Mouse (Mus musculus) midbrain, embryonic 12.5 days (tissue): ENCODE measurements around the gene Samt1. TPM values are rescaled to one million over a fixed set of nuclear protein-coding genes. Genes with fewer than 3 reads are reported as not detected.
"Not testable (repeated sequence)": the region's sequence is repeated elsewhere in the genome, so short reads cannot be mapped to it uniquely, and the experiment has no call there.

Experiments
- ATAC-seq: fragments of 200-750 bp; cut with Nextera tagmentation; 2 replicates; pipeline ENCODE4 v1.8.0; 2017; ENCODE audit warnings: low read depth, moderate TSS enrichment, moderate library complexity; ENCODE audit not compliant: low FRiP score
- H3K27ac ChIP-seq: fragments of 300-500 bp; sonication (generic); replicated peaks from 2 replicates; pipeline ENCODE4 v1.5.1; 2016; ENCODE audit warnings: mild to moderate bottlenecking
- H3K27me3 ChIP-seq: fragments of 300-500 bp; sonication (generic); 2 replicates; pipeline ENCODE4 v1.6.1; 2016; ENCODE audit warnings: mild to moderate bottlenecking
- H3K36me3 ChIP-seq: fragments of 300-500 bp; sonication (generic); 2 replicates; pipeline ENCODE4 v1.6.1; 2016
- H3K4me1 ChIP-seq: fragments of 300-500 bp; sonication (generic); 2 replicates; pipeline ENCODE4 v1.6.1; 2016
- H3K4me2 ChIP-seq: fragments of 300-500 bp; sonication (generic); replicated peaks from 2 replicates; pipeline ENCODE4 v1.6.1; 2016; ENCODE audit warnings: mild to moderate bottlenecking, moderate library complexity
- H3K4me3 ChIP-seq: fragments of 300-500 bp; sonication (generic); 2 replicates; pipeline ENCODE4 v1.5.1; 2016; ENCODE audit warnings: mild to moderate bottlenecking
- H3K9ac ChIP-seq: fragments of 300-500 bp; sonication (generic); replicated peaks from 2 replicates; pipeline ENCODE4 v1.6.1; 2016; ENCODE audit warnings: mild to moderate bottlenecking, moderate library complexity
- H3K9me3 ChIP-seq: fragments of 300-500 bp; sonication (generic); 2 replicates; pipeline ENCODE4 v1.6.1; 2016; ENCODE audit warnings: mild to moderate bottlenecking
- WGBS: fragments of 180-500 bp; shearing (Covaris S2); methylation state at CpG from one replicate; pipeline ENCODE4 v1.1.7; 2016; 5-methylcytosine and 5-hydroxymethylcytosine counted together
- polyA plus RNA-seq: library from polyadenylated mRNA; unstranded; fragments of >200 nt; fragmentation: Nextera tagmentation; extraction: Ambion mirVana; gene quantifications from 2 replicates; pipeline ENCODE4 v1.2.1, GENCODE M21; 2016

Samt1 gene
- polyA plus RNA-seq: not detected in 2 replicates

DNA sequence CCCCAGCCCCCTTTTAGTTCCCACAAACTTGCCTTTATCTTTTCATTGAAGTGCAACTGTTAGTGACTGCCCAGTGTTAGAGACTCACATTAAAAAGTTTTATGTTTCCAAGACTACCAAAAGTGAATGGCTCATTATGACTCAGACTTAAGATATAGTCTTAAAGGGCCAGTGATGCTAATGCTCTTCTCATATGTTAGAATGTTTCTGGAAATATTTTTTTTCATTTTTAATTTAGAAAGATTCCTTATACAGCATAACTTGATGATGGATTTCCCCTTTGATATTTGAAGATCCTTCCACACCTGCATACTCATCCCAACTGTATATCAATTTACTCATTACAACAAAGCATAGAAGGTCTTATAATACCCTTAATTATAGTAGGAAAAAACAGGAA lies at the start of gene Samt1:
TSS of gene Samt1 (minus strand) at position 101 of the 400 bp plus-strand sequence.
- H3K4me1 ChIP-seq, H3K36me3 ChIP-seq, ATAC-seq, H3K27me3 ChIP-seq, H3K4me3 ChIP-seq, H3K9me3 ChIP-seq, H3K27ac ChIP-seq, H3K4me2 ChIP-seq, H3K9ac ChIP-seq: not testable (repeated sequence)

DNA sequence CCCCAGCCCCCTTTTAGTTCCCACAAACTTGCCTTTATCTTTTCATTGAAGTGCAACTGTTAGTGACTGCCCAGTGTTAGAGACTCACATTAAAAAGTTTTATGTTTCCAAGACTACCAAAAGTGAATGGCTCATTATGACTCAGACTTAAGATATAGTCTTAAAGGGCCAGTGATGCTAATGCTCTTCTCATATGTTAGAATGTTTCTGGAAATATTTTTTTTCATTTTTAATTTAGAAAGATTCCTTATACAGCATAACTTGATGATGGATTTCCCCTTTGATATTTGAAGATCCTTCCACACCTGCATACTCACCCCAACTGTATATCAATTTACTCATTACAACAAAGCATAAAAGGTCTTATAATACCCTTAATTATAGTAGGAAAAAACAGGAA lies 42.5 kb upstream of the Samt1 start, which contains the start of gene Gm10057:
TSS of gene Gm10057 (minus strand) at position 101 of the 400 bp plus-strand sequence.
- not testable (repeated sequence) for ATAC-seq, H3K9me3 ChIP-seq, H3K4me1 ChIP-seq, H3K27me3 ChIP-seq, H3K4me2 ChIP-seq, H3K9ac ChIP-seq, H3K4me3 ChIP-seq, H3K27ac ChIP-seq, H3K36me3 ChIP-seq

DNA sequence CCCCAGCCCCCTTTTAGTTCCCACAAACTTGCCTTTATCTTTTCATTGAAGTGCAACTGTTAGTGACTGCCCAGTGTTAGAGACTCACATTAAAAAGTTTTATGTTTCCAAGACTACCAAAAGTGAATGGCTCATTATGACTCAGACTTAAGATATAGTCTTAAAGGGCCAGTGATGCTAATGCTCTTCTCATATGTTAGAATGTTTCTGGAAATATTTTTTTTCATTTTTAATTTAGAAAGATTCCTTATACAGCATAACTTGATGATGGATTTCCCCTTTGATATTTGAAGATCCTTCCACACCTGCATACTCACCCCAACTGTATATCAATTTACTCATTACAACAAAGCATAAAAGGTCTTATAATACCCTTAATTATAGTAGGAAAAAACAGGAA lies 21.3 kb upstream of the Samt1 start, which contains the start of gene 4921511M17Rik:
TSS of gene 4921511M17Rik (minus strand) at position 101 of the 400 bp plus-strand sequence.
- H3K36me3 ChIP-seq, H3K9me3 ChIP-seq, H3K27me3 ChIP-seq, H3K27ac ChIP-seq, H3K4me2 ChIP-seq, H3K4me3 ChIP-seq, ATAC-seq, H3K9ac ChIP-seq, H3K4me1 ChIP-seq: not testable (repeated sequence)

DNA sequence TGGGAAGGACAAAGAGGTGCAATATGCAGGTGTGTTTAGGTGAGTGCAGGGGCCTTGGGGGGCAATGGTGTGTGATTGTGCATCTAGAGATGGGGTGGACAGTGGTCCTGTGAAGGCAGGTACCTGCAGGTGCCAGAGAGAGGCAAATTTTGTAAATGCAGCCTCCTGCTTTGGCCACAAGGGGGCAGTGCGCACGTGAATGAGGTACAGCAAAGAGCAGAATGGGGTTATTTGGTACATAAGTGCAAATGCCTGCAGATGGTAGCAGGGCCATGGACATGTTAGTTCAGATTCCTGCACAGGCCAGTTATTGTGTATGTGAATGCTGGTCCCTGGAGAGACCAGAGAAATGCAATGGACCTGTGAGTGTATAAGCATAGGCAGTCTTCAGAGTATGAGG lies 35.5 kb downstream of the Samt1 start:
- H3K27me3 ChIP-seq, H3K4me1 ChIP-seq, H3K4me3 ChIP-seq, H3K4me2 ChIP-seq, ATAC-seq, H3K9ac ChIP-seq, H3K27ac ChIP-seq, H3K36me3 ChIP-seq, H3K9me3 ChIP-seq: not testable (repeated sequence)
- no CpG with 5 or more reads among the region's 2 CpGs for WGBS

DNA sequence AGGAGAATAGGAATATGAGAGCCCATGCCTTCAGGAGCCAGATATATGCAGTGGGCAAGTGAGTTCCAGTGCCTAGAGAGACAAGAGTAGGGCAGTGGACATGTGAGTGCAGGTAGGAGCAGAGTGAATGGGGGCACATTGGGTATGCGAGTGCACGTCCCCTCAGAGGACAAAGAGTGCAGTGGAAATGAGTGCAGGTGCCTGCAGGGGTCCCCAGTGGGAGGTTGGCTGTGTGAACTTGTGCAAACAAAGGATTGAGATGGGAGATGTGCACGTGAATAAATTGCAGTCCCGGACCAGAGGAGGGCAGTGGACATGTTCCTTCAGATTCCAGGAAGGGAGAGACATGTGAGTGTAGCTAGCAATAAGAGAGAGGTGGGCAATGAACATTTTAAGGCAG lies 36.0 kb downstream of the Samt1 start:
- ATAC-seq, H3K27ac ChIP-seq, H3K9ac ChIP-seq, H3K9me3 ChIP-seq, H3K4me3 ChIP-seq, H3K4me2 ChIP-seq, H3K4me1 ChIP-seq, H3K36me3 ChIP-seq, H3K27me3 ChIP-seq: not testable (repeated sequence)
- 34% methylated on average over 4 of the region's 4 CpGs for WGBS

DNA sequence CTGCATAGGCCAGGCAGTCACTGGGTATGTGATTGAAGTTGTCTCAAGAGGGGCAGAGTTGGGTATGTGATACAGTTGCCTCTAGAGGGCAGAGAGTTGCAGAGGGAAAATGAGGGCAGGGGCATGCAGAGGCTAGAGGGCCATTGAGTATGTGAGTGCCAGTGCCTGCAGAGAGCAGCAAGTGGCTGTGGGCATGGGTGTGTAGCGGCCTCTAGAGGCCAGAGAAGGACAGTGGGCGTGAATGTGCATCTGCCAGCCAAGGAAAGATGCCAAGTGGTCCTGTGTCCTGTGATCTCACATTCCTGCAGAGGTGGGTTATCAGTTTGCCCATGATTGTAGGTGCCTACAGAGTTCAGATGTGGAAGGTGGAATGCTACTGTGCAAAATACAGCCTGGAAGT lies 38.0 kb downstream of the Samt1 start:
- no peak; the same call in 1 of the 2 replicates for ATAC-seq
- no peaks in the 10 kb centered on the region for H3K9me3 ChIP-seq
- 19% methylated on average over 2 of the region's 2 CpGs for WGBS
- no peak overlapping the region for H3K9ac ChIP-seq
- H3K27ac ChIP-seq: no peak overlapping the region
- H3K4me3 ChIP-seq: no peak overlapping the region
- H3K27me3 ChIP-seq: no peaks in the 10 kb centered on the region
- no peaks in the 10 kb centered on the region for H3K4me1 ChIP-seq
- H3K4me2 ChIP-seq: no peak overlapping the region
- H3K36me3 ChIP-seq: no peaks in the 10 kb centered on the region

DNA sequence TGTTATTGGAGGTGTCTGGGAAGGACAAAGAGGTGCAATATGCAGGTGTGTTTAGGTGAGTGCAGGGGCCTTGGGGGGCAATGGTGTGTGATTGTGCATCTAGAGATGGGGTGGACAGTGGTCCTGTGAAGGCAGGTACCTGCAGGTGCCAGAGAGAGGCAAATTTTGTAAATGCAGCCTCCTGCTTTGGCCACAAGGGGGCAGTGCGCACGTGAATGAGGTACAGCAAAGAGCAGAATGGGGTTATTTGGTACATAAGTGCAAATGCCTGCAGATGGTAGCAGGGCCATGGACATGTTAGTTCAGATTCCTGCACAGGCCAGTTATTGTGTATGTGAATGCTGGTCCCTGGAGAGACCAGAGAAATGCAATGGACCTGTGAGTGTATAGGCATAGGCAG lies 59.6 kb downstream of the Samt1 start:
- H3K27me3 ChIP-seq, H3K27ac ChIP-seq, H3K9me3 ChIP-seq, H3K4me3 ChIP-seq, H3K4me1 ChIP-seq, H3K4me2 ChIP-seq, H3K9ac ChIP-seq, H3K36me3 ChIP-seq, ATAC-seq: not testable (repeated sequence)
- WGBS: no CpG with 5 or more reads among the region's 2 CpGs

Other genes starting within 250 kb of the Samt1 start
- 11.8 and 15.1 TPM in 2 replicates for gene Spin2c, start 180.4 kb downstream of the Samt1 start, polyA plus RNA-seq
- gene 4921511M17Rik, start 21.2 kb upstream of the Samt1 start, polyA plus RNA-seq: not detected in 2 replicates
- not detected in 2 replicates for gene Gm10057, start 42.4 kb upstream of the Samt1 start, polyA plus RNA-seq
- not detected in 2 replicates for gene Gm15140, start 108.0 kb upstream of the Samt1 start, polyA plus RNA-seq